Mouse (Mus musculus): ENCODE data around the gene Prr12.

DNA sequence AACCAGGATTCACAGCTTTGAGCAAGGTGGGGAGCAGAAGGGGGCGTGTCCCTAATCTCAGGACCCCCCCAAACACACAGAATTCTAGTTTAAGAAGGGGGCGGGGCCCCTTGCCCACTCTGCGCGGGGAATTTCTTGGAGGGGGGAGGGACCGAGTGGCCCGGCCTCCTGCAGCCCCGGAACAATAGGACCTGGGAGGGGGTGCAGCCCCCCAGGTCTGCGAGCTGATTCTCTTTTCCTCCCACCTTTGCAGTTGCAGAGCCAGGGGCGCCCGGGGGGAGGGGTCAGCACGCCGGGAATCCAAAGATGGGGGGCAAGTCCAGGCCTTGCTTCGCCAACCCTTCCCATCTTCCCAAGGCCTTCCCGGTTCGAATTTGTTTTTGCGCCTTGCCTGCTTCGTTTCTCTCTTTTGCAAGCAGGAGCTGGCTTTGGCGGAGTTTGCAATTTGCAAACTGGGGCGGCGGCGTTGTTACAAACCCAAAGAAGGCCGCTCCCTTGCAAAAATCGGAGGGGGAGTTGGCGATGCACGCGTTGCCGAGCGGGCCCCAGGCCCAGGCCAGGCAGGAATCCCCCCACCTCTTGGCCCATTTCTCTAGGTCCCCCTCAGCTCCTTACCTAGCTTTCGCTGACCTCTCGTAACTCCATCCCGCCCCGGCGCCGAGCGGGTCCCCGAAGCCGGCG is 360 bp downstream of the Prr12 start:
- TF ChIP-seq CTCF (IDR thresholded peaks at IDR 0.05) (no peak), POLR2A (IDR thresholded peaks at IDR 0.05; ENCODE audit: insufficient read depth, low read depth, low read length) (no peak)

Data from heart, adult 2 months (tissue).